Mouse (Mus musculus) thymus, adult 2 months (tissue): ENCODE data around the gene Plekhn1.

Experiments
- CTCF ChIP-seq: fragments of 200-500 bp; IDR thresholded peaks from 2 replicates; pipeline ENCODE4 v1.5.1; 2012; ENCODE audit warnings: mild to moderate bottlenecking, control low read depth, low read length, moderate library complexity, borderline replicate concordance; ENCODE audit not compliant: control insufficient read depth, poor library complexity, insufficient read depth; ENCODE audit errors: extremely low read depth
- POLR2A ChIP-seq: fragments of 200-500 bp; IDR thresholded peaks from 2 replicates; pipeline ENCODE4 v1.6.1; 2012; ENCODE audit warnings: mild to moderate bottlenecking, low read length, control low read depth, moderate library complexity; ENCODE audit not compliant: control insufficient read depth, poor library complexity, insufficient read depth; ENCODE audit errors: extremely low read depth

DNA sequence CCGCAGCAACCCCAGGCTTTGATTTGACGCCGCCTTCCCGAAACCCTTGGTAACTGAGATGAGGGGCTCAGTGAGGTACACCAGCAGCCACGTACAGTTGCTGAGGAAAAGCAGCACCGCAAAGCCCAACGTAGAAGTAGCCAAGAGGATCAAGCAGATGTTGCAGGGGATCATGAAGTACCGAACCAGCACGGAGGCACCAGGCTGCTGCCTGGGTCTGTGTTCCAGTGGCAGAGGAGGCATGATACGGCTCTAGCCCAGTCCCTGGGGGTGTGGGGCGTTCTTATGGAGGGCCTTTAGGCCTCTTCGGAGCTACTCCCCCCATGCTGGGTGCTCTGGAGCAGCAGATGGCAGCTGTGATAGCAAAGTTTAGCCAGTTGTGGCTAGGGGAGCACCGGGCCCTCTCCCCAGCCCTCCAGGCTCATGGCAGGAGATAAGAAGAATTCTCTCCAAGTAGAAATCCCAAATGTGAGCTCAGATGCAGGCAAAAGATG lies 49.2 kb downstream of the Plekhn1 start:
- TF ChIP-seq POLR2A (no peak), CTCF (no peak)
